Mouse (Mus musculus) embryonic fibroblast, embryonic 13.5 days (primary cell): ENCODE results near the gene Elovl6.

Source experiments
- CTCF ChIP-seq: IDR thresholded peaks from 2 replicates; pipeline ENCODE4 v1.5.1; 2011; ENCODE audit warnings: mild to moderate bottlenecking, control low read depth, low read length, moderate library complexity, borderline replicate concordance; ENCODE audit not compliant: insufficient read depth
- POLR2A ChIP-seq: IDR thresholded peaks from 2 replicates; pipeline ENCODE4 v1.6.1; 2011; ENCODE audit warnings: low read depth, mild to moderate bottlenecking, control low read depth, low read length, moderate library complexity

DNA sequence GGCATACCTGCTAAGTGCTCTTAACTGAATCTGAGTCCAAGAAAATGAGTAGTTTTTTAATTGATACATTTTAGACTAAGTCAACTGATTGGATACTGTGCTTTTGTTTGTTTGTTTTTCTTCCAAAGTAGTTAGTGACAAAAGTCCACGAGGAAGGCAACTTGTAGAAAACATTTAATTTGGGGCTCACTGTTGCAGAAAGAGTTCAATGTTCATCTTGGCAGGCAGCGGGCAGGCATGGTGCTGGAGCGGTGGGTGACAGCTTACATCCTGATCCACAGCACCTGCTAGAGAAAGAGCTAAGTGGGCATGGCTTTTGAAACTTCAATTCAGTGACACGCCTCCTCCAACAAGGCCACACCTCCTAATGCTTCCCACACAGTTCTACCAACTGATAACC is 31.7 kb downstream of the Elovl6 start:
- TF ChIP-seq CTCF (no peak), POLR2A (no peak)
